Mouse (Mus musculus) adrenal gland (tissue): Measurements from ENCODE around the gene Arhgef7.

Source experiments
- intact Hi-C: fragments of 180-260 bp; cut with DNase I; formaldehyde crosslinking; loops from one replicate; pipeline ENCODE4 v1.15.1; 2025
- long read RNA-seq, 2 experiments: library from polyadenylated mRNA; unstranded; transcript quantifications; one replicate each; pipeline ENCODE4 v2.0.0; 2020; ENCODE audit warnings: borderline replicate concordance in 1 of 2; ENCODE audit not compliant: insufficient replicate concordance in 1 of 2

Arhgef7 gene
- long read RNA-seq, experiment 1, partial matches to known transcripts = 0 of 4 reads
- long read RNA-seq, experiment 1, other reads (novel, unspliced or antisense) = 4 of 4 reads
- long read RNA-seq, experiment 2, full-length matches to known transcripts = 1 of 9 reads
- long read RNA-seq, experiment 2, partial matches to known transcripts = 3 of 9 reads
- long read RNA-seq, experiment 2, other reads (novel, unspliced or antisense) = 5 of 9 reads

- intact Hi-C loops = no loop called here
These were observed at the start of gene Arhgef7 for GRCm38 (mm10) chr8:11727651-11728481. TSS of gene Arhgef7 (plus strand) at chr8:11727721.

GRCm38 (mm10) chr8:11684558-11684957 lies 43.0 kb upstream of the Arhgef7 start:
- intact Hi-C loops = no loop called here

GRCm38 (mm10) chr8:11687251-11687650 lies 40.3 kb upstream of the Arhgef7 start:
- intact Hi-C loops = no loop called here

GRCm38 (mm10) chr8:11689945-11690344 lies 37.6 kb upstream of the Arhgef7 start:
- intact Hi-C loops = loop anchor here (5.0 kb wide), 1 partner anchor 48 kb away; no protein-coding TSS in a partner anchor

GRCm38 (mm10) chr8:11691284-11691683 lies 36.2 kb upstream of the Arhgef7 start:
- intact Hi-C loops = loop anchor here (5.0 kb wide), 1 partner anchor 49 kb away; no protein-coding TSS in a partner anchor

GRCm38 (mm10) chr8:11691761-11692160 lies 35.8 kb upstream of the Arhgef7 start:
- intact Hi-C loops = loop anchor here (5.0 kb wide), 1 partner anchor 49 kb away; no protein-coding TSS in a partner anchor

GRCm38 (mm10) chr8:11692455-11692854 lies 35.1 kb upstream of the Arhgef7 start:
- intact Hi-C loops = loop anchor here (5.0 kb wide), 1 partner anchor 50 kb away; no protein-coding TSS in a partner anchor

- intact Hi-C loops = loop anchor here (5.0 kb wide), 1 partner anchor 52 kb away; no protein-coding TSS in a partner anchor
These were observed 33.5 kb upstream of the Arhgef7 start for GRCm38 (mm10) chr8:11693972-11694371.

GRCm38 (mm10) chr8:11696176-11696575 lies 31.3 kb upstream of the Arhgef7 start:
- intact Hi-C loops = no loop called here

- intact Hi-C loops = no loop called here
These were observed 30.1 kb upstream of the Arhgef7 start for GRCm38 (mm10) chr8:11697467-11697866.

- intact Hi-C loops = loop anchor here (2.0 to 5.0 kb wide), 2 partner anchors 87 to 155 kb away; no protein-coding TSS in a partner anchor
These were observed 28.0 kb upstream of the Arhgef7 start for GRCm38 (mm10) chr8:11699442-11700001.

GRCm38 (mm10) chr8:11700060-11701032 lies 27.2 kb upstream of the Arhgef7 start:
- intact Hi-C loops = loop anchor here (2.0 to 5.0 kb wide), 2 partner anchors 88 to 156 kb away; no protein-coding TSS in a partner anchor

GRCm38 (mm10) chr8:11701033-11701362 lies 26.5 kb upstream of the Arhgef7 start, which contains the start of gene 1700016D06Rik:
TSS of gene 1700016D06Rik (minus strand) at chr8:11701063.
- intact Hi-C loops = loop anchor here (2.0 to 5.0 kb wide), 2 partner anchors 89 to 156 kb away; no protein-coding TSS in a partner anchor

GRCm38 (mm10) chr8:11701428-11701827 lies 26.1 kb upstream of the Arhgef7 start:
- intact Hi-C loops = loop anchor here (2.0 to 5.0 kb wide), 2 partner anchors 89 to 157 kb away; no protein-coding TSS in a partner anchor

- intact Hi-C loops = loop anchor here (5.0 kb wide), 1 partner anchor 91 kb away; no protein-coding TSS in a partner anchor
These were observed 23.7 kb upstream of the Arhgef7 start for GRCm38 (mm10) chr8:11703789-11704188.

- intact Hi-C loops = loop anchor here (5.0 kb wide), 1 partner anchor 93 kb away; no protein-coding TSS in a partner anchor
These were observed 22.7 kb upstream of the Arhgef7 start for GRCm38 (mm10) chr8:11704716-11705420.

GRCm38 (mm10) chr8:11705818-11706217 lies 21.7 kb upstream of the Arhgef7 start:
- intact Hi-C loops = no loop called here

GRCm38 (mm10) chr8:11707701-11708100 lies 19.8 kb upstream of the Arhgef7 start:
- intact Hi-C loops = no loop called here

- intact Hi-C loops = no loop called here
These were observed 18.7 kb upstream of the Arhgef7 start for GRCm38 (mm10) chr8:11708815-11709214.

GRCm38 (mm10) chr8:11709542-11709941 lies 18.0 kb upstream of the Arhgef7 start:
- intact Hi-C loops = no loop called here
